Mouse (Mus musculus) telencephalon, adult 2 months (tissue): ENCODE results near the gene Pcyox1.
A peak's percentile ranks its signal among the peaks of the same experiment; 100 is the strongest.
"Not testable (repeated sequence)": the region's sequence is repeated elsewhere in the genome, so short reads cannot be mapped to it uniquely, and the experiment has no call there.

Experiments used
- DNase-seq: peaks from one replicate; pipeline ENCODE4 v3.0.0-alpha.2; 2011; ENCODE audit warnings: low read depth, low spot score

The Pcyox1 gene

DNA sequence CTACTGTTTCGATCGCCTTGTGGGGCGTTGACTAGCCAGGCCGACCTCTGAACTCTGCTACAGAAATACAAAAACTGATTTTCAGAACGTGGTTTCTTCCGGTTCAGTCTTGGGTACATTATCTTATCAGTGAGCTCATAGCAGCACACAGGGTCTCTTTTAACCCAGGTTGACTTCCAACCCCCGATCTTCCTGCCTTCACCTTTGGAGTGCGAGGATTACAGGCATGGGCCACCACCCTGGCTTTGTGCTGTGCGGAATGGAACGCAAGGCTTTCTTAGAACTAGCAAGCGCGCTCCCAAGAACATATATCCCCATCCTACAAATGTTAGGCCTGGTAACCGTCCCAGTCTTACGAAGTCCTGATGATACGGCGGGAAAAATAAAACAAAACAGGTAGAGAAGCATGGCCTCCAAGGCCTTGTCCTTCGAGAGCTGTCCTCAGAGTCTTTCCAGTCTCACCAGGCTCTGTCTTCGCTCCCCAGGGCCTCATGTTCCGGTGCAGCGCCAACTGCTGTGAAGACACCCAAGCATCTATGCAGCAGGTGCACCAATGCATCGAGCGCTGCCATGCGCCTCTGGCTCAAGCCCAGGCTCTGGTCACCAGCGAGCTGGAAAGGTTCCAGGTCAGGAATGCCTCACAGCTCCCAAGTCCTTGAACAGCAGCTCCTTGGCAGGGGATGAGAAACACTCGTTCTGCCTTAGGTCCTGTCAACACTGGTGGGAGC lies 30.7 kb downstream of the Pcyox1 start:
- no peak for DNase-seq

DNA sequence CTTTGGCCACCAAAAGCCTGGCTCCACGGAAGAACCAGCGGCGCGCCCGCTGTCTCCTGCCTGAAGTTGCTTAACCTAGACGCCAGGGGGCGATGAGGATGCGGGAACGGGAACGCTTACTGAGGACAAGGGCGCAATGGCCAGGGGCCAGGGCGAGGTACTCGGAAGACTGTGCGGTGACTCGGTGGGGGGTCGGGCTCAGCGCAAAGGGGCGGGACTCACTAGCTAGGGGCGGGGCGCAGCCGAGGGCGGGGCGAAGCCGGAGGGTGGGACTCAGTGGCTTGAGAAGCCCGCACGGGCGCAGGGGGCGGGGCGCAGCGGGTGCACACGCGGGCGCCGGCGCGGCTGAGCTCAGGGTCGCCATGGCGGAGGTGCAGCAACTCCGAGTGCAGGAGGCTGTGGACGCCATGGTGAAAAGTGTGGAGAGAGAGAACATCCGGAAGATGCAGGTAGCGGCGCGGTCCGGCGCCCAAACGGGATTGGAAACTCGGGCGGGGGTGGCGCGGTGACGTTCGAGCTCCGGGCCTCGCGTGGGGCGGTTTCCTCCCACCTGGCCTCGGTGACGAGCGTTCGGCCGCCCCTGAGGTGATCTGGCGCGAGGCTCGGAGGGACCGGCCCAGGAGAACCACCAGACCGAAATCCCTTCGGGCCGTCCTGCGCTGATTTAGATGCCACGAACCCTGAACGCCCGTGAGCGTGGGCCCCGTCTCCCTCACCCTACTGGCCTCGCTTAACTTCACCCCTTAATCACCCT lies 31.4 kb downstream of the Pcyox1 start, which contains the start of gene Fam136a:
Gene Fam136a (plus strand): TSS at position 276 of the 754 bp plus-strand sequence.
- DNase-seq = peak; percentile 95

DNA sequence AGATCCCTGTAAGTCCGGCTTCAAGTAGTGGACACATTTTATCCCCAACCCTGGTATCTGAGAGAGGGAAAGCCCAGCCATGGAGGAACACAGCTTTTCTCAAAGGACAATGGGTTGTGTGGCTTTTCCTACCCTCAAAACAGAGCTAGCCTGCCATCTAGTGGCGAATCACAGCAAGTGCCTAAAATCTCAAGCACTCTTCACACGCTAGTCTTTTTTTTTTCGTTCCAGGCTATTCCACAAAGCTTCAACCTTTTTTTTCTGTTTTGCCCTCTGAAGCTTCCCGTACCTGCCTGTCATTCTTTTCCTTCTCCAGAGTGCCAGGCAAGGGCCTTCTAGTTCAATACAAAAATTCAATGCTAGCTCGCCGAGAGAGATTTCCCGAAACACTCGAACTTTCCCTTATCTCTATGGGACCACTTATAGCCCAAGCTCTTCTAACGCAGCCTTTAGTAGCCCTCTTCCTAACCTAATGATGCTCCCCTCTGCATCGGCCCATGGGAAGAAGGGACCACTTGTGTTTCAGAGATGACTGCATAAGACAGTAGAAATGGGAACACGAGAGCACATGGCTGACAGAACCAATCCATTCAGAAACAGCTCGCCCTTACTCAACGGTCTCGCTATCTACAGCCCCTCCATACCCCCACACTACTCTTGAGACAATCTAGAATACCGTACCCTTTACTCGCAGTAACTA lies 32.4 kb downstream of the Pcyox1 start:
- DNase-seq = peak; percentile 58

DNA sequence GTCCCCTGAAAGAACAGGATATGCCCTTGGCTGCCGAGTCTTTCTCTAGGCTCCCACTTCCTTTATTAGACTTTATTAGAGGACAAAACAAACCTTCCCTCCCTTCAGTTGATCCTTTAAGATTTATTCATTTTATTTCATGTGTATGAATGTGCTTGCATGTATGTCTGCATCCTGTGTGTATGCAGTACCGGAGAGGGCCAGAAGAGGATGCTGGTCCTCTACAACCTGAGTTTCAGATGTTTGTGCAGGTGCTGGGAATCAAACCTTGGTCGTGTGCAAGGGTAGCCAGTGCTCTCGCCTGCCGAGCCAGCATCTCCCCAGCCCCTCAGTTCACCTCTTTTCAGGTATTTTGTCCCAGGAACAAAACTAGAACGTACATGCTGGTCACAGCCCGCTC lies 35.6 kb downstream of the Pcyox1 start:
- DNase-seq = no peak

DNA sequence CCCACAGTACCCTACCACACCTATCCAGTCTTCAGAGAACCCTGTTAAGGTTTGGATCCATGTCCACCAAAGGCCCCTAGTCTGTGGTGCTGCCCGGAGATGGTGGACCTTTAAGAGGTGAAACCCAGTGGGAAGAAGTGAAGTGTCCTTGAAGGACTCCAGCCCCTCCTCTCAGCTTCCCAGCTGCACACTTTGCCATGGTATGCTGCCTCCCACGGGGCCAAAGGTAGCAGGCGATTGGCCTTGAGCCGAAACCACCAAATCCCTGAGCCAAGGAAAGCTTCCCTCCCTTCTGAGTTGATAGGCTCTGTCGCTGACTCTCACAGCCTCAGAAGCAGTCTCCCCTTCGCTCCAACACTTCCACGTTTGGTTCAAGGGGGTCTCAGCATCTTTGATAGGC lies 36.3 kb downstream of the Pcyox1 start:
- DNase-seq = no peak

DNA sequence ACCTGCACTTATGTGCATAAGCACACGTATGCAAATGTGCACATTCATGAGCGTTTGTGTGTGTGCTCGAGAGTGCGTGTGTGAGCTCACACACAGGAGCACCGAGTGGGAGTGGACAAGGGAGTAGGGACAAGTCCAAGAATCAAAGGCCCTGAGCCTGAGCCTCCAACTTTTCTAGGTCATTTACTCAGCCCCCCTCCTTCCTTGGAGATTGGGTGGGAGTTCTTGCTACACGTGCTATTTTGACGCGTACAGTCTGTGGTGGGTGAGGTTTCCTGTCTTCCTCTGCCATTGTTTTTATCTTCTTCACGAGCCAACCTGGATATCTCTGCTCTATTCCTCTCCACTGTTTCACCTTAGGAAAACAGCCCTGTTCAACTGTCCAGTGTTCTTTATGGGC lies 40.0 kb downstream of the Pcyox1 start:
- no peak for DNase-seq

DNA sequence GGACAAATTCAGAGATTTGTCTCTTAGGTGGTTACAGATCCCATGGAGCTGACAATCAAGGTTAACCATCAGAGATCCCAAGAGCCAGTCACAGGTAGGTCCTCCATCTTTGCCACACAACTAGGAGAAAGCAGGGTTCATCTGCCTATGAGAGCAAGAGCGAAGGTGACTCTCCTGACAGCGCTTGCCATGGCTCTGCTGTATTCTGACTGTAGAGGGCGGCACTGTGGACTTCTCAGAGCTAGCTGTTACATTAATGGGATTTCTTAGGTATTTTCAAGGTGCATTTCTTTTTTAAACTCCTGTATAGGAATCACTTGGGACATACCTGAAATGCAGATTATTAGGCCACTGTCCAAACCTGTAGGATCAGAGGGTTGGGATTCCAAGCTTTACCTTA lies 42.0 kb downstream of the Pcyox1 start:
- no peak for DNase-seq

DNA sequence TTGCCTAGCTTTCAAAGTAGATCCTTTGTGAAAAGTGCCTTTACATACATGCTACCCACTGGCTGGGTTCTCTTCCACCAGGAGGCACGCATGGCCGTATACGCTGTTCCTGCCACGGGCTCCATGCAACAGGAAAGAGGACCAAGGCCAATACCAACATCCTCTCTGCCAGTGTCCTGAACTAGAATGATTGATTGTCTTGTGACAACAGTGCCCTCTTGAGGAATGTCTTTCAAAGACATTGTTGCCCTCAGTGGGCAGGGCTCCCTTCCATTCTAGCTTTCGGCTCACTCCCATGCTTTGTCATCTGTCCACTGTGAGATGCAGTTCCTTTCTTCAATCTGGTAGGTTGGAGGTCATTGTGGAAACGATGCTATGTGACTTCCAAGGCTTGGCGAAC lies 47.7 kb downstream of the Pcyox1 start:
- DNase-seq = no peak

DNA sequence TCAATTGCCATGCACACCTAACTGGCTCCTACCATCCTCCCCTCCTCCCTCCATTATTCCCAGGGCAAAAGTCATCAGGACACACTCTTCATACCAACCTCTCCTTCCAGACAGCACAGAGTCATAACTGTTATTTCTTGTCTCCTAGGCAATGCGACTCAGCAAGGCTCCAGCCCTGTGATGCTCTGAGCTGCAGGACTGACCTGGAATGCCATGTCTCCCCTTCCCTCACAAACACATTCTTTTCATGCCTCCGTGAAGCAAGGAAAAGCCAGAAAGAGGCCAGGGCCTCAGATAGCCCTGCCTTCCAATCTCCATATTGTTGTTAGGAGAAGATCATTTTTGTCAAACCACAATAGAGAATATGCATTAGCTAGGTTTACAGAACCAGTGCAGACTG lies 50.9 kb downstream of the Pcyox1 start:
- DNase-seq = no peak

DNA sequence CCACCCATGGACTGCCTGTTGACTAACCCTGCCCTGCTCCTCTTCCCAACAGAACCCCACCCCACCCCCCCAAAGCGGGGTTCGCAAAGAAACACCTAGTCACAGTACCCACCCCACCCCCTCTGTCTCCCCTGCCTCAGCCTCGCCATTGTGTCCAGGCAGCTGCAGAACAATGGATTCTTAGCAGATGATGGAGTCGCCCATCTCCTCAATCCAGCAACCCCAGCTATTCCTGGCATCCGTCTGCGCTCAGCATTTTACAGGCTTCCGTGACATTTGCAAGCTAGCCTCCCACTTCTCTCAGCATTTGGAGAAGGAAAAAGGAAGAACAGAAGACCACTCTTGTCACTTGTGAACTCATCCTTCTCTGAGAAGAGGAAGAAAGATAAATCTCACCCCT lies 53.3 kb downstream of the Pcyox1 start:
- peak; percentile 44 for DNase-seq

DNA sequence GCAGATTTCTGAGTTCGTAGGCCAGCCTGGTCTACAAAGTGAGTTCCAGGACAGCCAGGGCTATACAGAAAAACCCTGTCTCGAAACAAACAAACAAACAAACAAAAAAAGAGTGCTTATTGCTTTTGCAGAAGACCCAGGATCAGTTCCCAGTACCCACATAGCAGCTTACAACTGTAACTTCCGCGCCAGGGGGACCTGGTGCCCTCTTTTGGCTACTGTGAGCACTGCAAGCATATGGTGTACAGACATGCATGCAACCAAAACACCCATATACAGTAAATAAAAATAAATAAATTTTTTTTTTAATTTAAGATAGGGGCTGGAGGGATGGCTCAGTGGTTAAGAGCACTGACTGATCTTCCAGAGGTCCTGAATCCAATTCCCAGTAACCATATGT lies 60.6 kb downstream of the Pcyox1 start:
- DNase-seq = not testable (repeated sequence)
